Mouse (Mus musculus) layer of hippocampus, adult 9-10 months (tissue): Measurements from ENCODE around the gene Sntb2.
"Not testable (repeated sequence)": the region's sequence is repeated elsewhere in the genome, so short reads cannot be mapped to it uniquely, and the experiment has no call there.

Experiments
- DNase-seq: peaks from one replicate; pipeline ENCODE4 v3.0.0; 2022; ENCODE audit warnings: low spot score

Gene Sntb2

DNA sequence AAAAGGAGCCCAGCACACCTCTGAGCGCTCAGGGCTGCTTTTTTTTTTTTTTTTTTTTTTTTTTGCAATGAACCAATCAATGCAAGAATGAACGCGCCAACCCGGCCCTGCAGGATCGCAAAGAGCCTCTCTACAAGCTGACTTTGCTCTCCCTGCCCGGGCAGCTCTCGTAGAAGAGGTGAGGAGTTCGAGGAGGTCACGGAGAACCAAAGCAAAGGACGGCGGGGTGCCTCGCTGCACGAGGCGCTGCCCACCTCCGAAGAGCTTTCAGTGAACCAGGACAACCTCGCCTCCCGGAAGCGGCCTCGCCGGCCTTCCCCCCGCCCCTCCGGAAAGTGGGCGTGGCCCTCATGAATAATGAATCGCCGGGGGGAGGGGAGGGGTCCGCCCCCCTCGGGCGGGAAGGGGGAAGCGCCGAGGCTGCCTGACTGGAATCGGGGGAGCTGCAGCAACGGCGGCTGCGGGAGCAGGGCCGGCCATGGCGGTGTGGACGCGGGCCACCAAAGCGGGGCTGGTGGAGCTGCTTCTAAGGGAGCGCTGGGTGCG lies at the start of gene Sntb2:
TSS of gene Sntb2 (plus strand) at position 427 of the 546 bp plus-strand sequence.
- DNase-seq: peak; percentile 79

GRCm38 (mm10) chr8:106887336-106888189 lies 48.0 kb upstream of the Sntb2 start:
- peak; percentile 68 for DNase-seq

GRCm38 (mm10) chr8:106888803-106889202 lies 46.7 kb upstream of the Sntb2 start:
- DNase-seq: no peak

DNA sequence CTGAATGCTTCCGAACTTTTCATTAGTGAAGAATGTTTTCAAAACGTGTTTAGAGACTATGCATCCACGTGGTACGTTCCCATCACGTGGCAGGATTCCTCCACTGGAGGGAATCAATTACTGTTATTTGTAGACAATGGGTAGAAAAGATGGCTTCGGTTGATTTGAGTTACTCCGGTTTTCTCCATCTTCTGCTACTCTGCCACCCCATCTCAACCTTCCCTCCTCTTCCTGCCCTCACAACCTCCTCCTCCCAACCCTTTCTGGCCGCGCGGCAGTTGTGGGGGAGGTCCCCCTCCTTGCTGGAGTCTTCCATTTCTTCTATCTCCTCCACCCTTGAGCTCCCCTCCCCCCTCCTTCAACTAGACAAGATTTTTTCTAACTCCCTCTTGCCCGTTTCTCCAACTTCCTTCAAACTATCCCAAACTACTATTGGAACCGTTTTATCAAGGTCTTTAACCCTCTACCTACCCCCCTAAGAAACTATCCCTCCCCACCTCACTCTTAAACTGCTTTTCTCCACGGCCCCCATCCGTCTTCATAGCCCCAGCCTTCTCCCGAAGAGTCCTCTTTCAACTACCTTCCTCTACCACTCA lies 43.2 kb upstream of the Sntb2 start:
- DNase-seq: no peak

DNA sequence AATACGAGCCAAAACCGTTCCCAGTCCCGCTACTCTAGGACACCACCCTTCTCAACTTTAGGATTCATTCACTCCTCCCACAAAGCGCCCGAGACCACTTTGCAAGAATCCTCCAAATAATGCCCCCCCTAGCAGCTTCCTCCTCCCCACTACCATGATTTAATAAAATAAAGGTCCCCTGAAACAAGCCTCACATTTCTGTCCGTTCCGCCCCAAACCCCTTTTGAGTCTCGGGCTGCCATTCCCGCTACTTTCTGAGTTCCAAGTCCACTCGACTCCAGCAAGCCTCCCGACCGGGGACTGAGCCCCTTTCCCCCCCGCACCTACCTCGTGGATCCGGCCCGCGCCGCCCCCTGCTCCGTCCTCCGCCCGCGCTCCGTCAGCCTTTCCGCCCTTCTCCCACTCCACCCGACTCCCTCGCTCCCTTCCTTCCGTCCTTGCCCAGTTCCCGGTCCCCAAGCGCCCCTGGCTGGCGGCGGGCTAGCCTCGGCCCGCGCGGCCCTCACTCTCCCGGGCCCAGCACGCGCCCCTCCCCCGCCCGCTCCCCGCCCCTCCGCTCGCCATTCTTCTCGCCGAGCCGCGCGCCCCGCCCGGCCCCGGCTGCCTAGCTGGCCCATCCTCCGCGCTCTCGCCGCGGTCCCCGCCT lies 42.6 kb upstream of the Sntb2 start:
- no peak for DNase-seq

DNA sequence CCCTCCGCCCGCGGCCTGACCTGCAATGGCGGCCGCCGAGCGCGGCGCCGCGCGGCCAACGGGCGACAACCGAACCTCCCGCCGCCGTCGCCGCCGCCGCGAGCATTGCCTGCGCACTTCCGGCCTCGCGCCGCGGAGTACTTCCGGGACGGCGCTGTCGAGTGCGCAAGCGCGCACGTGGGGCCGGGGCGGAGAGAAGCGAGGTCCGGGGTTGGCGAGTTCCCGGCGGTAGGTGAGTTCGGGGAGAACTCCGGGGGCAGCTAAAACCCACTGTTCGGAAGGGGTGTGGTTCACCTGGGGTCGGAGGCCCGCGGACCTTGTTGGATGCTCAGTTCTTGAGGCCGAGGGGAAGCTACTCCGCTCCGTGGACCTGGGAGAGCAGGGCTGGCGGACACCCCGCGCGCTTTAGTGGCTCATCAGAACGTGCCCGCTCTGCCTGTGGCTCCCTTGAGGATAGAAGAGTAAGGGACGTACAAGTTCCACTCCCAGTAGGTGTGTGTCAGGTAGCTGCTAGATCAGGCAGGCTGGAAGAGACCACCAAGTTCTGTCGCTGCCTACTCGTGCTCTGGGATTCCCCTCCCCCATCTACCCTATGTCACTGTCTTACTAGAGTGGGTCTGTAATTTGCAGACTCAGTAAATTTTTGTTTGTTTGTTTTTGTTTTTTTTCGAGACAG lies 41.9 kb upstream of the Sntb2 start, which contains the start of gene Utp4:
TSS of gene Utp4 (plus strand) at position 156 of the 676 bp plus-strand sequence.
- no peak for DNase-seq

- no peak for DNase-seq
Measured at GRCm38 (mm10) chr8:106899473-106899872, 36.1 kb upstream of the Sntb2 start.

DNA sequence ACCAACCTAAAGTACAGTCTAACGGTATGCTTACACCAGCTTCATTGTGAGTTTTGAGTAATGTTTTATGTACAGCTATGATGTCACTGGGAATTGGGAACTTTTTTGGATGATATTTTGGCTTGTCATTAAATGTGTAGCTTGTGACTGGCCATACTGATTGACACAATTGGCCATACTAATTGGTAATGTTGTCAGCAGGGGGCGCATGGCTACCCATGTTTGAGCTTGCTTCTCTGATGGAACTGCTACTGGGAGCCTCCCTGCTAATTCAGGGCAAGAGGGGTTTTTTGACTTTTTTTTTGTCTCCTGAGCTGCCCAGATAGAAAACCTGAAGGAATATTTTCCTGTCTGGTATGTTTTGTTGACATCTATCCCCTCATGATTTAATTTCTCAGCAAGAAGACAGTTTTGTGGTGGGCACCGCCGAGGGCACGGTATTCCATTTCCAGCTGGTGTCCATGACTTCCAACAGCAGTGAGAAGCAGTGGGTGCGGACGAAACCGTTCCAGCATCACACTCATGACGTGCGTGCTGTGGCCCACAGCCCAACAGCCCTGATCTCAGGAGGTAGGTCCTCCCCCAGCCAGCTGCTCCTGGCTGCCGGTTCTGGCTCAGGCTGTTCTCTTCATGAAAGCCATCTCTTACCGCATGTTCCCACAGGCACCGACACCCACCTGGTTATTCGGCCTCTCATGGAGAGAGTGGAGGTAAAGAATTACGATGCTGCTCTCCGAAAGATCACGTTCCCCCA lies 29.6 kb upstream of the Sntb2 start:
- DNase-seq: peak; percentile 66

DNA sequence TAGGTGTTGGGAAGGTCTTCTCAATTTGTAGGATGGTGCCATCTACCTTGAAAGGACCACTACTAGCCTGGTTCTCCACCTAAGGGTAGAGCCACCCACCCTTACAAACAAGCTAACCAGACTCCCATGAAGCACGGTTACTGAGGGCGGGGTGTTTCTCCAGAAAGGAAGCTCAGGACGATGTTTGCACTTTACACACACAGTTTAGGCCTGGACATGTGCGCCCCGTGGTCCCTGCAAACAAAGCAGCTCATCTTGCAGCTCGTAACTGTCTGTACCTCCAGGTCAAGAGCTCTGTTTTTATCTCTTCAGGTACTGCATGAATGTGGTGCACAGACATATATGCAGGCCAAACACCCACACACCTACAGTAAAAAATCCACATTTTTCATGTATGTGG lies 28.9 kb upstream of the Sntb2 start:
- no peak for DNase-seq

- no peak for DNase-seq
Measured at GRCm38 (mm10) chr8:106907450-106907849, 28.1 kb upstream of the Sntb2 start.

DNA sequence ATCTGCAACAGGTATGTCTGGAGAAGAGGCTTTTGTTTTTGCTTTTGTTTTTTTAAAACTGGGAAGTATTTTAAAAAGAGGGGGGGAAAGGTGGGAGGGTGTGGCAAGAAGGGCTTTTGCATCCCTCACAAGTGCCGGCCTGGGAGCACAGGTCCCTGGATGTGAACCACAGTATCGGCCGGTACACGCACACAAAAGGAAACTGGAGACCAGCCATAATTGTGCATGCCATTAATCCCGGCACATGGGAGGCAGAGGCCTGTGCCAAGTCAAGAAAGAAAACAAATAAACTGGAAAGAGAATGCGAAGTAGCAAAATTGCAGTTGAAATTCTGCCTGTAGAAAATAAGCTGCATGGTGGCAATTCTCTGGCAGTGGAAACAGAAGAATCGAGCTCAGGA lies 27.3 kb upstream of the Sntb2 start:
- DNase-seq: no peak

DNA sequence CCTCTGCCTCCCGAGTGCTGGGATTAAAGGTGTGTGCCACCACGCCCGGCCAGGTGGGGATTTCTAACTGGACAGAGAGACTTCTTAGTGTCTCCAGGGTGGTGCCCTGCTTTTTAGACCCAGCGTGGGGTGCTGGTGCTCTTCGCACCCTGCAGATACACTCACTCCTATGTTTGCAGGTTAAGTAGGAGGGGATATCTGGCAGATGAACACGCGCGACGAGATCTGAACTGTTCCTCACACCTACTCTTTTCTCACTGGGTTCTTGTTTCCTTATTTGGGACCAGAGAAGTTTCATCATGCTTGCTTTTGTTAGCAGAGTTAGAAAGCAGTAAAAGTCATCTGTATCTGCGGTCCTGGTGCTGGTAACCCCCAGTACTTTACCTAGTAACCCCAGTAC lies 21.9 kb upstream of the Sntb2 start:
- no peak for DNase-seq

GRCm38 (mm10) chr8:106919721-106920394 lies 15.7 kb upstream of the Sntb2 start:
- no peak for DNase-seq

DNA sequence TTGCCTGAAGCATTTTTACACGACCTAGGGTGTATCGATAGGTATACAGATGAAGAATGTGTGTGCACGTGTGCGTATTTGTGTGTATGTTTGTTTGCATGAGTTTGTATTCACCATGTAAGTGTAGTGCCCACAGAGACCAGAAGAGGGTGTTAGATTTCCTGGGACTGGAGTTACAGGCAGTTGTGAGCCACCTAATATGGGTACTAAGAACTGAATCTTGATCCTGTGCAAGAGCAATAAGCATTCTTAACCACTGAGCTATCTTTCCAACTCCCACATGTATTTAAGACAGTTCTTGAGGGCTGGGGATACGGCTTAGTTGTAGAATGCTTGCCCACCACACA lies 15.2 kb upstream of the Sntb2 start:
- DNase-seq: no peak

- DNase-seq: no peak
Measured at GRCm38 (mm10) chr8:106924057-106924456, 11.5 kb upstream of the Sntb2 start.

- DNase-seq: no peak
Measured at GRCm38 (mm10) chr8:106924904-106925349, 10.6 kb upstream of the Sntb2 start.

- DNase-seq: no peak
Measured at GRCm38 (mm10) chr8:106925446-106925845, 10.1 kb upstream of the Sntb2 start.

GRCm38 (mm10) chr8:106927247-106927646 lies 8.3 kb upstream of the Sntb2 start:
- DNase-seq: no peak

GRCm38 (mm10) chr8:106928182-106928581 lies 7.4 kb upstream of the Sntb2 start:
- not testable (repeated sequence) for DNase-seq

DNA sequence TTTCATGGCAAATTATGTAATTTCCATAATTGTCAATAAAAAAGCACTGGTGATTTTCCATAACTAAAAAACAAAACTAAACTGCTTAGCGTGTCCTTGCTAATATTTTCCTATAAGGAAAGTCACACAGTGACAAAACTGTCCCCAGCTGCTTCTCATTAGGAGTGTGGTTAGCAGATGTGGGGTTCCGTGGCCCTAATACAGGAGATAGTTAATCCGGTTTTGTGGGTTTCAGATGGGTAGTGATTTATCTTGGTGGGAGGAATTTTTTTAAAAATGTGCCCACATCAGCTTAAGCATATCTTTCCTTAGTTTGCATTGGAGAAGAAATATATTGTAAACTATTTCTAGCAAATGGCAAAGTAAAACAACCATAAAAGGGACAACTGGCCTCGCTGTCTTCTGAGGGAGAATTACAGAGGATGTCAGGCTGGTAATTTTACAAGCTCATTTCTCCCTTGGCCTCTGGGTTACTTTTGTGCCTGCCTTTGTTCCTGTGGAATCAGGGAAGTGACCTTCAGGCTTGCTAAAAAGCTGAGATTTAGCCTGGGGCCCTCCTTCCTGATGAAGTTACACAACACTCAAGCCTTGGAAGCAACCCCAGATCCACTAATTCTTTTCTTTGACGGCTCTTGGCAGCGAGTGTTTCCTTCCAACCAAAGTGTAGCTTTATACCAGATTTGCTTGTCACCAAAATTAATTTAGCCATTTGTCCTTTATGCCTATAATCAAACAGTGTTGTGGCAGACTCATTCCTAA lies 6.2 kb upstream of the Sntb2 start:
- no peak for DNase-seq
